Mouse (Mus musculus) embryonic fibroblast, embryonic 13.5 days (primary cell): ENCODE measurements around the gene Capn2.

Experiments used
- CTCF ChIP-seq: IDR thresholded peaks from 2 replicates; pipeline ENCODE4 v1.5.1; 2011; ENCODE audit warnings: mild to moderate bottlenecking, control low read depth, low read length, moderate library complexity, borderline replicate concordance; ENCODE audit not compliant: insufficient read depth
- POLR2A ChIP-seq: IDR thresholded peaks from 2 replicates; pipeline ENCODE4 v1.6.1; 2011; ENCODE audit warnings: low read depth, mild to moderate bottlenecking, control low read depth, low read length, moderate library complexity

DNA sequence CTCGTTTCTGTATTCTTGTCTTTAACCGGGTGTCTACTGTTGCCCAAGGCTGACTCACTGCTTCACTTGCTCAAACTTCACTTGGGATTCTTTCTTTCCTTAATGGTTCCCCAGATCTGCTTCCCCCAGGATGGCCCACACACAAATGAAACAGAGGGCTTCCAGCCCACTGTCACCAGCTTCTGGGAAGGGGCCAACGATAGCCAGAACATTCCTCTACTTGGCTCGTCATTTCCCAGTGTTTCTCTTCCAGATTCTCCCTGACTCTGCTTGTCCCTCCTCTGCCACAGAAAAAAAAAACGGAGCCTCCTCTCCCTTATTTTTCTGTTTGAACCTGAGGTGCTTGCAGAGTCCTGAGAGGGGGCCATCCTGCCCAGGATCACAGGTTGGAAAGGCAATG lies 1.9 kb upstream of the Capn2 start:
- TF ChIP-seq CTCF, result no peak
- no peak for TF ChIP-seq POLR2A
